Mouse (Mus musculus): ENCODE results near the gene Pecam1.

DNA sequence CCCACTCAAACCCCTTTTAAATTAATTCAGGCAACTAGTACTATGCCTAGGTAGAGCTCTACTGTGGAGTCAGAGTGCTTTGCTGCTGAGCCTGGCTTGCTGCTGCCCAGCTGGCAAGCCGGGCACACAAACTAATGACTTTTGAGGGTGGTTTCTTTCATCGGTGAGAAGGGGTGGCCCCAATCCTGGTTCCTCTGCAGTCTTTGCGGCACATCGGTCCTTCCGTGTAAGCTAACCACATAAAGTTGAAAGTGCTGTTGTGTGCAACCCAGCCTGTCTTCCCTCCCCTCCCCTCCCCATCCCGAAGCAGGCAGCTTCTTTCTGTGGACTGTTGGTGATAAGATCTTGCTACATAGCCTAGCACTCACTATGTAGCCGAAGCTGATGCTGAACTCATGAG is 1.7 kb upstream of the Pecam1 start:
- 0 out of 2 replicates have a peak, but pooled peaks have one; percentile 30 for TF ChIP-seq CTCF (IDR thresholded peaks at IDR 0.05; ENCODE audit: borderline replicate concordance, control insufficient read depth, extremely low read depth, insufficient read depth, low read length, poor library complexity)
- TF ChIP-seq POLR2A (IDR thresholded peaks at IDR 0.05; ENCODE audit: control insufficient read depth, extremely low read depth, insufficient read depth, low read length, poor library complexity): no peak

Measured in thymus, adult 2 months (tissue).